Mouse (Mus musculus): ENCODE results near the gene Rxrg.

DNA sequence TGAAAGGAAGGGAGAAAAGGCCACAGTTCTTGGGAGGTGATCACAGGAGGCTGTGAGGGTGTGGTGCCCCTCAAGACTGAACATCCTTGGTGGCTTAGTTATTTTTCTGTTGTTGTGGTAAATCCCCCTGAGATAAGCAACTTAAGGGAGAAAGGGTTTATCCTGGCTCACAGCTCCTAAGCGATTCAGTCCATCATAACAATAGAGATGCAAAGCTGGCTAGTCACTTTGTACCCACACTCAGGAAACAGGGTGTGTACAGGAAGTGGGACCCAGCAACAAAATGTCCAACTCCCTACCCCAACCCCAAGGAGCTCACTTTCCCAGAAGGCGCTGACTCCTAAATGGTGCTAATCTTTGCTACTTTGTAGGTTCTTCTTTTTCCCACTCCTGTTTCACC is 54.2 kb downstream of the Rxrg start:
- TF ChIP-seq GATA1 (IDR thresholded peaks at IDR 0.05; ENCODE audit: borderline replicate concordance, low read length) (no peak), FLI1 (IDR thresholded peaks at IDR 0.05; ENCODE audit: low read length) (no peak)
